Mouse (Mus musculus): ENCODE results near the gene Padi6.
A peak's percentile ranks its signal among the peaks of the same experiment; 100 is the strongest.

The Padi6 gene

GRCm38 (mm10) chr4:140742543-140742942 lies at the start of gene Padi6:
Padi6 (minus strand) TSS chr4:140742643.
- no peak for DNase-seq

- DNase-seq: no peak
Observed at GRCm38 (mm10) chr4:140791071-140791470, 48.6 kb upstream of the Padi6 start.

GRCm38 (mm10) chr4:140789983-140790382 lies 47.5 kb upstream of the Padi6 start:
- no peak for DNase-seq

GRCm38 (mm10) chr4:140788983-140789382 lies 46.5 kb upstream of the Padi6 start:
- peak; percentile 44 for DNase-seq

GRCm38 (mm10) chr4:140788264-140788663 lies 45.8 kb upstream of the Padi6 start:
- no peak for DNase-seq

- no peak for DNase-seq
Observed at GRCm38 (mm10) chr4:140787414-140787813, 45.0 kb upstream of the Padi6 start.

GRCm38 (mm10) chr4:140785217-140785616 lies 42.8 kb upstream of the Padi6 start:
- no peak for DNase-seq

- DNase-seq: no peak
Observed at GRCm38 (mm10) chr4:140784292-140784945, 42.0 kb upstream of the Padi6 start.

- no peak for DNase-seq
Observed at GRCm38 (mm10) chr4:140782821-140783220, 40.4 kb upstream of the Padi6 start.

- DNase-seq: no peak
Observed at GRCm38 (mm10) chr4:140780507-140780906, 38.1 kb upstream of the Padi6 start.

- no peak for DNase-seq
Observed at GRCm38 (mm10) chr4:140779803-140780397, 37.5 kb upstream of the Padi6 start.

GRCm38 (mm10) chr4:140776623-140777022 lies 34.2 kb upstream of the Padi6 start:
- DNase-seq: no peak

- no peak for DNase-seq
Observed at GRCm38 (mm10) chr4:140775876-140776275, 33.4 kb upstream of the Padi6 start.

GRCm38 (mm10) chr4:140774893-140775292 lies 32.5 kb upstream of the Padi6 start:
- DNase-seq: no peak

GRCm38 (mm10) chr4:140774025-140774800 lies 31.8 kb upstream of the Padi6 start, which contains the start of gene Padi4:
Padi4 (minus strand) TSS chr4:140774236.
- no peak for DNase-seq

GRCm38 (mm10) chr4:140771091-140771490 lies 28.6 kb upstream of the Padi6 start:
- DNase-seq: no peak

GRCm38 (mm10) chr4:140770433-140770832 lies 28.0 kb upstream of the Padi6 start:
- DNase-seq: no peak

GRCm38 (mm10) chr4:140768973-140769372 lies 26.5 kb upstream of the Padi6 start:
- DNase-seq: no peak

GRCm38 (mm10) chr4:140765936-140766335 lies 23.5 kb upstream of the Padi6 start:
- no peak for DNase-seq

- peak; percentile 40 for DNase-seq
Observed at GRCm38 (mm10) chr4:140763158-140763557, 20.7 kb upstream of the Padi6 start.

GRCm38 (mm10) chr4:140761601-140762000 lies 19.2 kb upstream of the Padi6 start:
- no peak for DNase-seq

GRCm38 (mm10) chr4:140755811-140756210 lies 13.4 kb upstream of the Padi6 start:
- DNase-seq: no peak

GRCm38 (mm10) chr4:140753366-140753765 lies 10.9 kb upstream of the Padi6 start:
- DNase-seq: no peak

- no peak for DNase-seq
Observed at GRCm38 (mm10) chr4:140750328-140750727, 7.9 kb upstream of the Padi6 start.

Data from right cerebral cortex, postnatal 14 days (tissue).